Mouse (Mus musculus): ENCODE measurements around the gene Fmo2.

DNA sequence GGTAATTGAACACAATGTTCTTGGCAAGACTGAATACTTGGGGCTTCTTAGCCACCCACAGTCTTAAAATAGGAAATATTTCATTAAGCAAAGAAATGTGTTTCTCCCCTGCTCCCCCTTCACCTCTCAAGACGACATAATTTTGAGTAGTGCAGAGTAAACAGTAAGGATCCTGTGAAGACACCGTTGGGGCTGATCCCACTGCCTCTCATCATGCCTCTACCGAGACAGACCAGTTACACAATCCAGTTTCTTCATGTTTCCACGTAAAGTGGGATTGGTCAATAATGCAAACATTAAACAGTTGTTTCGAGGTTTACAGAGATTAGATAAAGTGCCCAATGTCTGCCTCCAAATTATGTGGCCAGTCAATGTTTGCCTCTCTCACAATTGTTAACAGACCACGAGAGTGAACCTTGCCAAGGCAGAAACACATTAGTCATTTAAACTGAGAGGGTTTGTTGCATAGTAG lies 6.5 kb downstream of the Fmo2 start:
- TF ChIP-seq POLR2A (IDR thresholded peaks at IDR 0.05; ENCODE audit: extremely low read depth, insufficient read depth, low read length), result no peak
- no peak for TF ChIP-seq CTCF (IDR thresholded peaks at IDR 0.05; ENCODE audit: extremely low read depth, insufficient read depth, low read length)
